ENCODE assay signal across 7 mouse cellular contexts in the genomic region with DNA sequence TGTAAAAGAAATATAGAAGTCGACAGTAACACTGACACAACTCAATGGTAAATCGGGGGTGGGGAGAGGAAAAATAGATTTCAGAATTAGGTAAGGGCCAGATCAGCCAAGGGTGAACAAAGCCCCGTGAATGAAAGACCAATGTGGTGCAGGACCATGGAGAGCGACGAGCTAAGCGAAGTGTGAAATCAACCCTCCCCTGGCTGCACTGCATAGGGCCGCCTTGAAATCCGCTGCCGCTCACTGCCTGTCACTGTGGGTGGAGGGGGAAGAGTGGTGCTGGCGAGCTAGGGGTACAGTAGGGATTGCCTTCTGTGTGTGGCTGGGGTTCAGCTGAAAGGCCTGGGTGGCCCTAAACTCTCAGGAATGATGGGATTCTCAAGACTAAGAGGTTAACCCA.
DNase-seq lines count a peak whose midpoint lies in the region; ATAC-seq and TF ChIP-seq lines count a peak whose summit lies in the region.

No protein-coding gene starts in this region.

- WGBS in thymus, adult 2 months = 19% methylated on average over 10 of the region's 10 CpGs
- WGBS in hindbrain, embryonic 10.5 days = 8% methylated on average over 10 of the region's 10 CpGs
- 6% methylated on average over 10 of the region's 10 CpGs for WGBS in liver, embryonic 11.5 days

- no peak overlapping the region for H3K9ac ChIP-seq in liver, embryonic 11.5 days (ENCODE audit: low read depth, low read length)

- no peak overlapping the region for H3K27ac ChIP-seq in thymus, adult 2 months (ENCODE audit: control insufficient read depth, insufficient read depth, low read length)
- no peak overlapping the region for H3K27ac ChIP-seq in hindbrain, embryonic 10.5 days
- no peak overlapping the region for H3K27ac ChIP-seq in liver, embryonic 11.5 days (ENCODE audit: low read depth, low read length)

- DNase-seq in thymus, postnatal 14 days = peak; percentile 32
- no peak for DNase-seq in thymus, adult 2 months
- peak; percentile 66 for DNase-seq in hindbrain, embryonic 10.5 days (ENCODE audit: low spot score)
- peak; percentile 61 for DNase-seq in liver, embryonic 11.5 days (ENCODE audit: low spot score)
- peak; percentile 70 for DNase-seq in thymus, postnatal 4 days

- TF ChIP-seq POLR2A in thymus, adult 2 months (IDR thresholded peaks at IDR 0.05; ENCODE audit: control insufficient read depth, extremely low read depth, insufficient read depth, low read length, poor library complexity) = no peak

- no peak for TF ChIP-seq CTCF in thymus, adult 2 months (IDR thresholded peaks at IDR 0.05; ENCODE audit: borderline replicate concordance, control insufficient read depth, extremely low read depth, insufficient read depth, low read length, poor library complexity)

- H3K27me3 ChIP-seq in thymus, adult 2 months (ENCODE audit: control insufficient read depth, insufficient read depth, low read length) = no peaks in the 10 kb centered on the region
- H3K27me3 ChIP-seq in hindbrain, embryonic 10.5 days (ENCODE audit: insufficient read depth, poor library complexity, severe bottlenecking) = no peaks in the 10 kb centered on the region
- H3K27me3 ChIP-seq in liver, embryonic 11.5 days (replicated peaks; ENCODE audit: control insufficient read depth, insufficient read depth, low read length) = no peaks in the 10 kb centered on the region

- H3K4me2 ChIP-seq in liver, embryonic 11.5 days = no peak overlapping the region

- peak; percentile 88 for ATAC-seq in common myeloid progenitor, adult 5-6 weeks (replicated peaks; ENCODE audit: low read depth, poor library complexity, severe bottlenecking)
- ATAC-seq in liver, embryonic 11.5 days (replicated peaks; ENCODE audit: low FRiP score) = no peak
- ATAC-seq in activated CD4-positive, CD25-positive, alpha-beta regulatory T cell, adult 4 months = no peak

- H3K36me3 ChIP-seq in thymus, adult 2 months (ENCODE audit: control insufficient read depth, insufficient read depth, low read length) = no peaks in the 10 kb centered on the region
- no peaks in the 10 kb centered on the region for H3K36me3 ChIP-seq in hindbrain, embryonic 10.5 days
- H3K36me3 ChIP-seq in liver, embryonic 11.5 days (ENCODE audit: control insufficient read depth, insufficient read depth, low read length) = no peaks in the 10 kb centered on the region

- H3K9me3 ChIP-seq in hindbrain, embryonic 10.5 days = no peaks in the 10 kb centered on the region
- no peaks in the 10 kb centered on the region for H3K9me3 ChIP-seq in liver, embryonic 11.5 days (ENCODE audit: control insufficient read depth, low read length)

- no peak overlapping the region for H3K4me3 ChIP-seq in thymus, adult 2 months (ENCODE audit: control insufficient read depth, insufficient read depth, low read length)
- no peak overlapping the region for H3K4me3 ChIP-seq in hindbrain, embryonic 10.5 days
- no peak overlapping the region for H3K4me3 ChIP-seq in liver, embryonic 11.5 days (ENCODE audit: low read depth, low read length)

- H3K4me1 ChIP-seq in thymus, adult 2 months (replicated peaks; ENCODE audit: control insufficient read depth, insufficient read depth, low read length) = no peaks in the 10 kb centered on the region
- peaks cover 11% of the 10 kb centered on the region for H3K4me1 ChIP-seq in hindbrain, embryonic 10.5 days (replicated peaks)
- H3K4me1 ChIP-seq in liver, embryonic 11.5 days (replicated peaks; ENCODE audit: control insufficient read depth, insufficient read depth, low read length) = no peaks in the 10 kb centered on the region
